Mouse (Mus musculus) megakaryocyte, embryonic 14.5 days (primary cell): ENCODE data around the gene Yap1. TPM values are rescaled to one million over a fixed set of nuclear protein-coding genes. Genes with fewer than 3 reads are reported as not detected.
"Not testable (repeated sequence)": the region's sequence is repeated elsewhere in the genome, so short reads cannot be mapped to it uniquely, and the experiment has no call there.

Experiments used
- H3K27me3 ChIP-seq: replicated peaks from 2 replicates; pipeline ENCODE3; 2012; ENCODE audit warnings: inconsistent platforms
- H3K36me3 ChIP-seq: replicated peaks from 2 replicates; pipeline ENCODE3; 2012; ENCODE audit warnings: low read length, inconsistent platforms, mixed read lengths
- H3K4me1 ChIP-seq: 2 replicates; pipeline ENCODE4 v1.6.1; 2012; ENCODE audit warnings: inconsistent platforms
- H3K4me3 ChIP-seq: replicated peaks from 2 replicates; pipeline ENCODE3; 2012; ENCODE audit warnings: moderate library complexity, mild to moderate bottlenecking, inconsistent platforms
- H3K9me3 ChIP-seq: 2 replicates; pipeline ENCODE4 v1.6.1; 2012; ENCODE audit warnings: inconsistent platforms
- FLI1 ChIP-seq: IDR thresholded peaks from 2 replicates; pipeline ENCODE4 v1.6.1; 2012; ENCODE audit warnings: low read length, inconsistent platforms, mixed read lengths
- GATA1 ChIP-seq: IDR thresholded peaks from 3 replicates; pipeline ENCODE4 v1.6.1; 2012; ENCODE audit warnings: mixed read lengths, low read length, inconsistent platforms, borderline replicate concordance
- polyA plus RNA-seq: library from polyadenylated mRNA; stranded (reverse); fragments of >175 nt; gene quantifications from 2 replicates; pipeline ENCODE4 v1.2.3, GENCODE M21; 2012; ENCODE audit warnings: low replicate concordance; ENCODE audit not compliant: insufficient read depth

The Yap1 gene
- polyA plus RNA-seq, 1 experiment: 0.01 TPM

DNA sequence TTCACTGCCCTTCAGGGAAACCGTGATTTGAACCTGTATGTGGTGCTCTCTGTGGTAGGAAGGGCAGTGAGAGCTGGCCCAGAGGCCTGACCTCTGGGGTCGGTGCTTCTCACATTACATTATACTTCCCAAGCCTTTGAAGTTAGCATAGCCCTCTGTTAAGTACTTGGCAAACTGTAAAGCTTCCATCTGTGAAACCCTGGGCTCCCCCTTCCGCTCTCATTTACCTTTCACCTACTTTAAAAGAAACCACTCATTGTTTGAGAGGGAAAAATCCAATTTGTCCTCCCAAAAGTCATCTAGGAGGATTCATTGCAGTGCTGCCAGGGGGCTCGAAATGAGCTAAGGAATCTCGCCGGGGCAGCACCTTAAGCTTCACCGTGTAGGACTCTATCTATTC lies 102.1 kb downstream of the Yap1 start:
- H3K4me3 ChIP-seq: no peak overlapping the region
- no peaks in the 10 kb centered on the region for H3K36me3 ChIP-seq
- no peaks in the 10 kb centered on the region for H3K27me3 ChIP-seq
- no peak for TF ChIP-seq GATA1
- TF ChIP-seq FLI1: no peak
- H3K9me3 ChIP-seq: peaks cover 4% of the 10 kb centered on the region; the same call in 1 of the 2 replicates
- peaks cover 32% of the 10 kb centered on the region for H3K4me1 ChIP-seq

DNA sequence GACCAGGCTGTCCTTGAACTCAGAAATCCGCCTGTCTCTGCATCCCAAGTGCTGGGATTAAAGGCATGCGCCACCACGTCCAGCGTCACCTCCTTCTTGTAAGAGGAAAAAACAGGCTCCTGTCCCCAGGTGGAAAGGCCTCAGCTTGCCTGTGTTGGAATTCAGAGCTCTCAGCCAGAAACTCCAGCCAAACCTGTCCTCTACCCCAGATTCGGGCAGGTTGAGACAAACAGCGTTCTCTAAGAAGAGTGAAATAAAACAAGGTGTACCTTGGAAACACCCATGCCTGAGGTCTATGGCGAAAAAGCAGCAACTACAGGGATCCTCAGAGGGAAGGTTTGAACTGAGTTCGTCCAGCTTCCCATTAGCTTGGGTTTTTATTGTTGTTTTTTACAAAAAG lies 103.4 kb downstream of the Yap1 start:
- no peak overlapping the region for H3K4me3 ChIP-seq
- H3K4me1 ChIP-seq: peaks cover 26% of the 10 kb centered on the region
- no peaks in the 10 kb centered on the region for H3K27me3 ChIP-seq
- peaks cover 4% of the 10 kb centered on the region; the same call in 1 of the 2 replicates for H3K9me3 ChIP-seq
- no peak for TF ChIP-seq FLI1
- no peak for TF ChIP-seq GATA1
- H3K36me3 ChIP-seq: no peaks in the 10 kb centered on the region

DNA sequence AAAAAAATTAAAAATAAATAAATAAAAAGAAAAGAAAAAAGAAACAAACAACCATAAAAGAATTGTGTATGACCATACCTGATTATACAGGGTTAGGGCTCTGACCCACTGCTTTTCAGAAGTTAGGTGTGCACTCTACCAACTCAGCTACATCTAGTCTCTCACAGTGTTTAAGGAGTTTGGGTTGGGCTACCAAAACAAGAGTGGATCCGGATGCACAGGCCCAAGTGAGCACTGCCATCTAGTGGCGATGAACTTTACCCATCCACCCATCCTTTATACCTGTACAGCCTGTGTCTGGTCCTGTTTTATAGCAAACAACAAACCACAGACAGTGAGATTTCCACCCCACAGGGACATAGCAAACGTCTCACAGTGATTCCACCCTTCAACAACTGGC lies 106.9 kb downstream of the Yap1 start:
- peaks cover 19% of the 10 kb centered on the region for H3K9me3 ChIP-seq
- no peak overlapping the region for H3K4me3 ChIP-seq
- H3K36me3 ChIP-seq: no peaks in the 10 kb centered on the region
- no peaks in the 10 kb centered on the region for H3K27me3 ChIP-seq
- TF ChIP-seq FLI1 (no peak), GATA1 (no peak)
- peaks cover 4% of the 10 kb centered on the region; the same call in 1 of the 2 replicates for H3K4me1 ChIP-seq

DNA sequence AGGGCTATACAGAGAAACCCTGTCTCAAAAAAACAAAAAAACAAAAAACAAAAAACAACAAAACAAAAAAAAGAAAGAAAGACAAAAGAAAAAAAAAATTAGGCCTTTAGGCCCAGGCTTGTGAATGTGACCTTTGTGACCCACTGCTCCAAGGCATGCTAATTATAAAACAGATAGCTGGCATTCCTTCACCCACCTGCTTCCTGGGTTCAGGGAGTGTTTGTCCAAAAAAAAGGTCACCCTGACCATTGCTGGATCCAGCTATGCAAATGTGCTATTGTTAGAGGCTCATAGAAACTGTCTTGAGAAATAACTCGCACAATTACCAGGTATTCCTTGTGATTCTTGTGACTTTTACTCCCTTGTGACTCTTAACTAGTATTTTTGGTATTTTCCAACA lies 112.6 kb downstream of the Yap1 start:
- not testable (repeated sequence) for H3K36me3 ChIP-seq, H3K4me3 ChIP-seq, H3K4me1 ChIP-seq, H3K27me3 ChIP-seq
- H3K9me3 ChIP-seq: peaks cover 32% of the 10 kb centered on the region

DNA sequence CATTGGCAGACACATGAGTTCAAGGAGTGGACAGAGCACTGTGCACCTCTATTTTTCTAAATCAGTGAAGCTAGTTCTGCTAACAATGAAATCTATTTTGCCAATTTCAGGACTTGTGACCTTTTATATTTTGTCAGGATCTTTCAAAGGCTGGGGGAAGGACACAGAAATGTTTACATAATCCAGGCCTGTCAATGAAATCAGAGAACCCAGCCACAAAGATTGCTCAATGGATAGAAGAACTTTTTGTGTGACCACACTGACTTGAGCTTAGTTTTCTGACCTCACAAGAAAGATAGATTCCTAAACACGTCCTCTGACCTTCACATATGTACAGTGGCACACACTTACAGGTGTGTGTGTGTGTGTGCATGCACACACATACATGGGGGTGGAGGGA lies 113.2 kb downstream of the Yap1 start:
- TF ChIP-seq FLI1: no peak
- TF ChIP-seq GATA1: no peak
- no peak overlapping the region for H3K4me3 ChIP-seq
- H3K36me3 ChIP-seq: peaks cover 3% of the 10 kb centered on the region
- H3K27me3 ChIP-seq: peaks cover 2% of the 10 kb centered on the region
- no peaks in the 10 kb centered on the region for H3K4me1 ChIP-seq
- peaks cover 32% of the 10 kb centered on the region for H3K9me3 ChIP-seq

DNA sequence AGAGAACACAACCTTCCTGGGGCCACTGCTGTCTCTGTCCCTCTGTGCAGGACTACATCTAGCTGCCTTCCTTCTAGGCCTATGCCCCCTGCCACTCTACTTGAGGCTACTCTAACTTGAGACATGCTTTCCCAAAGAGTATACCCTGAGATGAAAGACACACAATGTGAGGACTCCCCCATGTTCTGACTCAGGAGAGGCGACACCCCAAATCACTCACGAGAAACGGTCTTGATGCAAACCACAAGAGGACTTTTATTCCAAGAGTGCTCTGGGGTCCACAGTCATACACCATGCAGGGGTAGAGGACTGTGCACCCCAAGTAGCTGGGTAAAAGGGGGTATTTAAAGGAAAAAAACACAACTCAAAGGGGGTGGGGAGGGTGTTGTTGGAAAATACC lies 120.0 kb downstream of the Yap1 start:
- no peak overlapping the region for H3K4me3 ChIP-seq
- peaks cover 2% of the 10 kb centered on the region for H3K36me3 ChIP-seq
- H3K4me1 ChIP-seq: peaks cover 17% of the 10 kb centered on the region
- H3K9me3 ChIP-seq: peaks cover 41% of the 10 kb centered on the region
- TF ChIP-seq FLI1: no peak
- no peak for TF ChIP-seq GATA1
- H3K27me3 ChIP-seq: peaks cover under 1% of the 10 kb centered on the region

DNA sequence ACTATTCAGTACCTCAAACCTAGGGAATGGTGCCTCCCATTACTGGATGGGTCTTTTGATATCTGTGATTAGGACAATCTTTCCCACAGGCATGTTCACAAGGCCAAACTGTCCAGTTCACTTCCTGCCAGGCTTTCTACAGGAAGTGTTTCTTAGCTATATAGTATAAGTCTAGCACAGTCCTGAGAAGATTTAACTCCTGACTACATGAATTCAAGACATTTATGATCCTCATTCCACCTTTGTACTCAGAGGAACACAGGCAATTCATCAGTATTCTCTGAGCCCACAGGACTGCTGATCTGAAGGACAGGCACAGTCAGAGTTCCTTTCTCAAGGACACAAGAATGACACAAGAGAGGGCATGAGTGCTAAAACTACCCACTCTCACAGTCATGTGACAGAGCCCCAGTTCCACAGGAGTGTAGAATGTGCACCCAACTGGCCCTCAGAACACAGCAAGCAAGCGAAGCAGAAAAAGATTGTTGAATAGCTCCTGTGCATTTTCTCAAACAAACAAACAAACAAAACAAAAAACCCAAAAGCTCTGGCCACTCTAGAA lies 122.0 kb downstream of the Yap1 start:
- H3K27me3 ChIP-seq: no peaks in the 10 kb centered on the region
- peaks cover 30% of the 10 kb centered on the region for H3K4me1 ChIP-seq
- peaks cover 41% of the 10 kb centered on the region for H3K9me3 ChIP-seq
- TF ChIP-seq FLI1 (no peak), GATA1 (no peak)
- H3K4me3 ChIP-seq: no peak overlapping the region
- peaks cover 2% of the 10 kb centered on the region for H3K36me3 ChIP-seq

Other genes starting within 250 kb of the Yap1 start
- 75.8 and 82.1 TPM in 2 replicates for gene Tmem123, start 240.6 kb downstream of the Yap1 start, polyA plus RNA-seq
- gene Birc2, start 167.5 kb downstream of the Yap1 start, polyA plus RNA-seq: 3.8 TPM in 1 of 2 replicates, not detected in the other
- gene Birc3, start 131.4 kb downstream of the Yap1 start, polyA plus RNA-seq: 5.7 and 6.0 TPM in 2 replicates
- gene Cfap300, start 38.2 kb upstream of the Yap1 start, polyA plus RNA-seq: not detected in 2 replicates
- 1.5 TPM in 1 of 2 replicates, not detected in the other for gene Cep126, start 129.7 kb upstream of the Yap1 start, polyA plus RNA-seq